Mouse (Mus musculus) limb, embryonic 14.5 days (tissue): Measurements from ENCODE around the gene Nell1. TPM values are rescaled to one million over a fixed set of nuclear protein-coding genes. Genes with fewer than 3 reads are reported as not detected.

Experiments used
- ATAC-seq: fragments of 200-750 bp; cut with Nextera tagmentation; 2 replicates; pipeline ENCODE4 v1.8.0; 2017; ENCODE audit warnings: low read depth, moderate number of reproducible peaks, moderate TSS enrichment; ENCODE audit not compliant: low FRiP score
- DNase-seq: peaks from one replicate; pipeline ENCODE4 v3.0.0-alpha.2; 2015; ENCODE audit warnings: low spot score
- H3K27ac ChIP-seq: fragments of 300-500 bp; sonication (generic); replicated peaks from 2 replicates; pipeline ENCODE4 v1.5.1; 2014; ENCODE audit warnings: low read depth, mild to moderate bottlenecking, low read length, moderate library complexity, mixed read lengths
- H3K27me3 ChIP-seq: fragments of 300-500 bp; sonication (generic); 2 replicates; pipeline ENCODE4 v1.6.1; 2014; ENCODE audit warnings: low read length, mixed read lengths; ENCODE audit not compliant: control insufficient read depth, insufficient read depth
- H3K36me3 ChIP-seq: fragments of 300-500 bp; sonication (generic); 2 replicates; pipeline ENCODE4 v1.6.1; 2014; ENCODE audit warnings: mild to moderate bottlenecking, low read length, moderate library complexity, mixed read lengths; ENCODE audit not compliant: control insufficient read depth, insufficient read depth
- H3K4me1 ChIP-seq: fragments of 300-500 bp; sonication (generic); 2 replicates; pipeline ENCODE4 v1.6.1; 2014; ENCODE audit warnings: antibody characterized with exemption, low read length, mixed read lengths; ENCODE audit not compliant: control insufficient read depth, insufficient read depth
- H3K4me2 ChIP-seq: fragments of 300-500 bp; sonication (generic); replicated peaks from 2 replicates; pipeline ENCODE4 v1.6.1; 2014; ENCODE audit warnings: low read depth, mild to moderate bottlenecking, low read length, moderate library complexity; ENCODE audit not compliant: severe bottlenecking
- H3K4me3 ChIP-seq: fragments of 300-500 bp; sonication (generic); replicated peaks from 2 replicates; pipeline ENCODE4 v1.5.1; 2014; ENCODE audit warnings: low read length
- H3K9ac ChIP-seq: fragments of 300-500 bp; sonication (generic); 2 replicates; pipeline ENCODE4 v1.6.1; 2014; ENCODE audit warnings: mild to moderate bottlenecking, low read depth, low read length, moderate library complexity; ENCODE audit not compliant: severe bottlenecking
- H3K9me3 ChIP-seq: fragments of 300-500 bp; sonication (generic); 2 replicates; pipeline ENCODE4 v1.6.1; 2016; ENCODE audit warnings: low read length; ENCODE audit not compliant: control insufficient read depth
- POLR2A ChIP-seq: fragments of 200-500 bp; IDR thresholded peaks from 2 replicates; pipeline ENCODE4 v1.8.0; 2012; ENCODE audit warnings: inconsistent platforms, mild to moderate bottlenecking, moderate library complexity, borderline replicate concordance; ENCODE audit not compliant: insufficient read depth, insufficient read length; ENCODE audit errors: extremely low read depth
- WGBS: fragments of 180-500 bp; shearing (Covaris S2); extraction: QIAGEN DNeasy Blood & Tissue Kit; methylation state at CpG from one replicate; pipeline ENCODE4 v1.1.7; 2014; 5-methylcytosine and 5-hydroxymethylcytosine counted together
- polyA plus RNA-seq, 2 experiments: library from polyadenylated mRNA; depleted of rRNA in 1 of 2; stranded (reverse) in 1 of 2; unstranded in 1 of 2; fragments of >200 nt; fragmentation: Nextera tagmentation in 1 of 2; extraction: Ambion mirVana in 1 of 2; gene quantifications; 2 replicates each; pipeline versions ENCODE4 v1.2.1 to v1.2.3; 2012 to 2014

Gene Nell1
- polyA plus RNA-seq, 2 experiments = 4.8 to 5.2 TPM

DNA sequence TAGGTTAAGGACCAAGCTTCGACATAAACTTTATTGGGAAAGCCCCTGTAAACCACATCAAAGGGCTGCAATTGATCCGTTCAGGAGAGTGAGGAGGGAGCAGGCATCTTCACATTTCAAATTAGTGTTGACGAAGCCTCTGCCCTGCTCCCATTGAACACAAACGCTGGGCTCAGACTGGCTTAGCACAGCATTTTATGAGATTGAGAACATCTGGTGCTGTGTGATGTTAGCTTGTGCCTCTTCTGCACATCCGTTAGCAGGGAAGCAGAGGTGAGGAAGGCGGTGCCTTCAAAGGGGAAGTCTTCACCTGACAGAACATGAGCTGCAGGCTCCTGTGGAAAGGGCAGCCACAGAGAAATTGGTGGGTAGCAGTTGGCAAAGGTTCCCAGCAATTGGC, 66.4 kb downstream of the Nell1 start:
- H3K4me2 ChIP-seq = no peak overlapping the region
- no peak overlapping the region for H3K9ac ChIP-seq
- no peak overlapping the region for H3K4me3 ChIP-seq
- 11% methylated on average over 6 of the region's 6 CpGs for WGBS
- H3K36me3 ChIP-seq = no peaks in the 10 kb centered on the region
- TF ChIP-seq POLR2A = no peak
- DNase-seq (no peak), ATAC-seq (no peak)
- no peaks in the 10 kb centered on the region for H3K4me1 ChIP-seq
- H3K9me3 ChIP-seq = no peaks in the 10 kb centered on the region
- no peaks in the 10 kb centered on the region for H3K27me3 ChIP-seq
- no peak overlapping the region for H3K27ac ChIP-seq

DNA sequence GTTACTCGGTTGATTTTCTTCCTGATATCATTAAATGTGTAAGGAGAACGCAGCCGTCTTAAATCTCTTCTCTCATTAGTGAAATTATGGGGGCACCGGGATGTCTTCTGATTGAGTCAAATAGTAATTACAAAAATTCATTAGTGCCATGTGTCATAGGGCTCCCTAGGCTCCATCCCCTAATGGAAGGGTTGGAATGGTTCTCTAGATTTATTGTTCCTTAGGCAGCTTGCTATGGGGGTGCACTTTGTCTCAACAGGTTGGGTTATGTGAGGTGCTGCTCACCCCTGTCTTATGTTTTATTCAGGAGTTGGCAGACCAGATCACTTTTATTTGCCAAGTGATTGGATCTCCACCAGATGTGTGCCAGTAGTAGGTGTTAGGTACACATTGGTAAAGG, 75.5 kb downstream of the Nell1 start:
- Histone ChIP-seq H3K36me3 (no peaks in the 10 kb centered on the region), H3K9ac (no peak overlapping the region), H3K4me1 (no peaks in the 10 kb centered on the region), H3K9me3 (no peaks in the 10 kb centered on the region), H3K27ac (no peak overlapping the region), H3K4me2 (no peak overlapping the region), H3K4me3 (no peak overlapping the region), H3K27me3 (no peaks in the 10 kb centered on the region)
- ATAC-seq (no peak), DNase-seq (no peak)
- WGBS = 78% methylated on average over 4 of the region's 4 CpGs
- no peak for TF ChIP-seq POLR2A

DNA sequence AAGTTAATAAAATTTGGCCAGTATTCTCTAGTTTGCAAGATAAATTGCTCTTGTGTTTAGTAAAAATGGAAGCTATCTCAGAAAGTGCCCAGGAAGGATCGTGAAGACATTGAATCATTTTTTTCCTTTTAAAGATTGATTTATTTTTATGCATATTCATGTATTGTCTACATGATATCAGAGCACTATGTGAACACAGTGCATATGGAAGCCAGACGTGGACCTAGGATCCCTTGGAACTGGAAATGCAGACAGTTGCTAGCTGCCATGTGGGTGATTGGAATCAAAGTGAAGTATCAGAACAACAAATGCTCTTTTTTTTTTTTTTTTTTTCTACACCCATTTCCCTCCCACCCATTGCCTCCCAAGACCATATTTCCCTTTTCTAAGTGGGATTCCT, 79.0 kb downstream of the Nell1 start:
- 88% methylated on average over 2 of the region's 2 CpGs for WGBS
- ATAC-seq (no peak), DNase-seq (no peak)
- Histone ChIP-seq H3K4me3 (no peak overlapping the region), H3K36me3 (no peaks in the 10 kb centered on the region), H3K4me2 (no peak overlapping the region), H3K4me1 (no peaks in the 10 kb centered on the region), H3K27me3 (no peaks in the 10 kb centered on the region), H3K9me3 (no peaks in the 10 kb centered on the region), H3K9ac (no peak overlapping the region), H3K27ac (no peak overlapping the region)
- no peak for TF ChIP-seq POLR2A

DNA sequence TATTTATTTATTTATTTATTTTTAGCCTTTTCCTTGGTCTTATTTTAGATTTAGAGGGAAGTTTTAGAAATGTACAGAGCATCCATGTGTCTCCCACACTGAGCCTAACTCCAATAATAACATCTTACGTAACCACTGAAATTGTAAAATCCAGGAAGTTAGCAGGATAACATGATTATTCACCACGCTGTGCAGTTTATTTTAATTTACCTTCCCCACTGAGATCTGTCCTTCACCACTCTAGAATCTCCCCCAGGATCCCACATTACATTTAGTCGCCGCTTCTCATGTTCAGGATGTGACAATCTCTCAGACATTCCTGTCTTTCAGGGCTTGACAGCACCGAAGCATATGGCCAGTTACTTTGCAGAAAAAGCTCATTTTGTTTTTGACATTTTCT, 119.8 kb downstream of the Nell1 start:
- WGBS = 83% methylated on average over 5 of the region's 5 CpGs
- H3K27ac ChIP-seq = no peak overlapping the region
- no peak for ATAC-seq
- no peaks in the 10 kb centered on the region for H3K4me1 ChIP-seq
- H3K9ac ChIP-seq = no peak overlapping the region
- no peaks in the 10 kb centered on the region for H3K36me3 ChIP-seq
- H3K4me3 ChIP-seq = no peak overlapping the region
- H3K27me3 ChIP-seq = no peaks in the 10 kb centered on the region
- TF ChIP-seq POLR2A = no peak
- no peaks in the 10 kb centered on the region for H3K9me3 ChIP-seq
- DNase-seq = no peak
- no peak overlapping the region for H3K4me2 ChIP-seq

DNA sequence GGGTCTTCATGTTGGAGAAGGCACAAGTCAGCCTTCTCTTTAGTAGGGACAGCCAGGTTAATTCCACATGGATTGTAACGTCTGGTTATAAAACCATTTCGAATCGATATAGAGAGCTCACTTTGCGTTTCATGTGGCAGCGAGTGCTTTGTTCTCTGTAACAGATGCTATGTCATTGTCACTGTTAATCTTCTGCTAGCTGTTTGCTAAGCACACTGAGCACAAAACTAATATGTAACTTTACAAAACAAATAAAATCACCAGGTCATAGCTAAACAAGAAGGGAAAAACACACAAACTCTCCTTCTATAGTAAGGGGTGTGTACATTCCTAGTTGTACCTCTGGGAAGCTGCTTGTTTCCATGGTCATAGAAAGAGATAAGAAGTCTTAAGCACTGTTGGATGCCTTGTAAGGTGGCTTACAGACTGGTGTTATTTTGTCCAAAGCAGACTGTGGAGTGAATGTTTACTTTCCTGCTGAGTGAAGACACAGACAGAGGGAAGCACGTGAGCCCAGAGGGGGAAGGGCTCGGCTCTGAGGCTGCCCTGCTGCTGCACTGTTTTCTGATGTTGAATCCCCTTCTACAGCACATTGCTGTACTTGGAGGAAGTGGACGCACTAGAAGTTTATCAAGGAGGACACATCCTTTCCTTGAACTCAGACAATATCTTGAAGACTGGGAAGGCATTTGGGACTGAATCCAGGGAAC, 131.1 kb downstream of the Nell1 start:
- ATAC-seq = no peak
- no peak overlapping the region for H3K9ac ChIP-seq
- WGBS = 39% methylated on average over 8 of the region's 8 CpGs

More for the DNA sequence above, 131.1 kb downstream of the Nell1 start:
- Histone ChIP-seq H3K4me2 (no peak overlapping the region), H3K4me3 (no peak overlapping the region), H3K27ac (no peak overlapping the region), H3K36me3 (no peaks in the 10 kb centered on the region), H3K9me3 (no peaks in the 10 kb centered on the region), H3K27me3 (no peaks in the 10 kb centered on the region), H3K4me1 (no peaks in the 10 kb centered on the region)
- TF ChIP-seq POLR2A = no peak
- no peak for DNase-seq
